Mouse (Mus musculus) R1 (cell line): ENCODE results near the gene Mxi1.
"Not testable (repeated sequence)": the region's sequence is repeated elsewhere in the genome, so short reads cannot be mapped to it uniquely, and the experiment has no call there.

Source experiments
- DNase-seq: peaks from one replicate; pipeline ENCODE4 v3.0.0-alpha.2; 2018; ENCODE audit warnings: low read depth, low spot score

The Mxi1 gene

GRCm38 (mm10) chr19:53395805-53396204 lies 85.5 kb downstream of the Mxi1 start:
- not testable (repeated sequence) for DNase-seq

GRCm38 (mm10) chr19:53397451-53398233 lies 87.3 kb downstream of the Mxi1 start:
- no peak for DNase-seq

GRCm38 (mm10) chr19:53399213-53399612 lies 88.9 kb downstream of the Mxi1 start:
- no peak for DNase-seq

GRCm38 (mm10) chr19:53400332-53401110 lies 90.2 kb downstream of the Mxi1 start:
- no peak for DNase-seq

GRCm38 (mm10) chr19:53402741-53403432 lies 92.6 kb downstream of the Mxi1 start:
- DNase-seq, result peak; percentile 76

GRCm38 (mm10) chr19:53404219-53404836 lies 94.0 kb downstream of the Mxi1 start:
- DNase-seq, result no peak

GRCm38 (mm10) chr19:53404837-53405356 lies 94.6 kb downstream of the Mxi1 start:
- peak; percentile 84 for DNase-seq

- no peak for DNase-seq
Measured at GRCm38 (mm10) chr19:53405810-53406209, 95.5 kb downstream of the Mxi1 start.

- no peak for DNase-seq
Measured at GRCm38 (mm10) chr19:53407350-53407749, 97.0 kb downstream of the Mxi1 start.

- DNase-seq, result no peak
Measured at GRCm38 (mm10) chr19:53408398-53408797, 98.1 kb downstream of the Mxi1 start.

- no peak for DNase-seq
Measured at GRCm38 (mm10) chr19:53409663-53410307, 99.5 kb downstream of the Mxi1 start.

- DNase-seq, result peak; percentile 92
Measured at GRCm38 (mm10) chr19:53412149-53412848, 102.0 kb downstream of the Mxi1 start.

- no peak for DNase-seq
Measured at GRCm38 (mm10) chr19:53413617-53414380, 103.5 kb downstream of the Mxi1 start.

- DNase-seq, result no peak
Measured at GRCm38 (mm10) chr19:53414650-53415049, 104.3 kb downstream of the Mxi1 start.

GRCm38 (mm10) chr19:53415198-53415597 lies 104.9 kb downstream of the Mxi1 start:
- no peak for DNase-seq

- DNase-seq, result peak; percentile 96
Measured at GRCm38 (mm10) chr19:53419834-53420233, 109.5 kb downstream of the Mxi1 start.

- DNase-seq, result peak; percentile 99
Measured at GRCm38 (mm10) chr19:53420924-53421582, 110.7 kb downstream of the Mxi1 start.

- DNase-seq, result no peak
Measured at GRCm38 (mm10) chr19:53421583-53422188, 111.4 kb downstream of the Mxi1 start.
